Mouse (Mus musculus) limb, embryonic 10.5 days (tissue): ENCODE measurements around the gene Dpp4. TPM values are rescaled to one million over a fixed set of nuclear protein-coding genes. Genes with fewer than 3 reads are reported as not detected.

Experiments
- DNase-seq: peaks from one replicate; pipeline ENCODE4 v3.0.0-alpha.2; 2017; ENCODE audit warnings: low spot score
- H3K27ac ChIP-seq: fragments of 300-500 bp; sonication (generic); 2 replicates; pipeline ENCODE4 v1.5.1; 2016; ENCODE audit warnings: mild to moderate bottlenecking
- H3K27me3 ChIP-seq: fragments of 300-500 bp; sonication (generic); 2 replicates; pipeline ENCODE4 v1.6.1; 2016; ENCODE audit warnings: low read depth, mild to moderate bottlenecking; ENCODE audit not compliant: poor library complexity, severe bottlenecking
- H3K36me3 ChIP-seq: fragments of 300-500 bp; sonication (generic); 2 replicates; pipeline ENCODE4 v1.6.1; 2016; ENCODE audit warnings: mild to moderate bottlenecking, moderate library complexity
- H3K4me1 ChIP-seq: fragments of 300-500 bp; sonication (generic); 2 replicates; pipeline ENCODE4 v1.6.1; 2016
- H3K4me3 ChIP-seq: fragments of 300-500 bp; sonication (generic); 2 replicates; pipeline ENCODE4 v1.5.1; 2016; ENCODE audit warnings: mild to moderate bottlenecking, moderate library complexity
- H3K9me3 ChIP-seq: fragments of 300-500 bp; sonication (generic); replicated peaks from 2 replicates; pipeline ENCODE4 v1.6.1; 2016; ENCODE audit warnings: mild to moderate bottlenecking
- WGBS: fragments of 180-500 bp; shearing (Covaris S2); methylation state at CpG from one replicate; pipeline ENCODE4 v1.1.7; 2016; 5-methylcytosine and 5-hydroxymethylcytosine counted together
- polyA plus RNA-seq: library from polyadenylated mRNA; unstranded; fragments of >200 nt; fragmentation: Nextera tagmentation; extraction: Ambion mirVana; gene quantifications from 2 replicates; pipeline ENCODE4 v1.2.1, GENCODE M21; 2016

Dpp4 gene
- polyA plus RNA-seq, 1 experiment from 2014 or later, result 0.23 TPM

GRCm38 (mm10) chr2:62341061-62341733 is 70.8 kb downstream of the Dpp4 start:
- H3K27me3 ChIP-seq, result 0 out of 2 replicates have a peak, but pooled peaks cover 4% of the 10 kb centered on the region
- WGBS, result 77% methylated on average over 3 of the region's 3 CpGs
- DNase-seq, result no peak
- H3K4me1 ChIP-seq, result no peaks in the 10 kb centered on the region
- H3K9me3 ChIP-seq, result no peaks in the 10 kb centered on the region
- no peaks in the 10 kb centered on the region for H3K36me3 ChIP-seq
- no peak overlapping the region for H3K27ac ChIP-seq
- H3K4me3 ChIP-seq, result no peak overlapping the region

GRCm38 (mm10) chr2:62339222-62339944 is 72.6 kb downstream of the Dpp4 start:
- no peaks in the 10 kb centered on the region for H3K36me3 ChIP-seq
- no peak for DNase-seq
- no peak overlapping the region for H3K4me3 ChIP-seq
- no peaks in the 10 kb centered on the region for H3K4me1 ChIP-seq
- 0 out of 2 replicates have a peak, but pooled peaks cover 4% of the 10 kb centered on the region for H3K27me3 ChIP-seq
- 70% methylated on average over 4 of the region's 4 CpGs for WGBS
- H3K9me3 ChIP-seq, result no peaks in the 10 kb centered on the region
- H3K27ac ChIP-seq, result no peak overlapping the region

- WGBS, result 86% methylated on average over 7 of the region's 7 CpGs
- no peaks in the 10 kb centered on the region for H3K9me3 ChIP-seq
- H3K4me1 ChIP-seq, result no peaks in the 10 kb centered on the region
- H3K27ac ChIP-seq, result no peak overlapping the region
- H3K4me3 ChIP-seq, result no peak overlapping the region
- no peaks in the 10 kb centered on the region for H3K36me3 ChIP-seq
- 0 out of 2 replicates have a peak, but pooled peaks cover 4% of the 10 kb centered on the region for H3K27me3 ChIP-seq
- no peak for DNase-seq
Observed at GRCm38 (mm10) chr2:62337086-62337485, 74.9 kb downstream of the Dpp4 start.

DNA sequence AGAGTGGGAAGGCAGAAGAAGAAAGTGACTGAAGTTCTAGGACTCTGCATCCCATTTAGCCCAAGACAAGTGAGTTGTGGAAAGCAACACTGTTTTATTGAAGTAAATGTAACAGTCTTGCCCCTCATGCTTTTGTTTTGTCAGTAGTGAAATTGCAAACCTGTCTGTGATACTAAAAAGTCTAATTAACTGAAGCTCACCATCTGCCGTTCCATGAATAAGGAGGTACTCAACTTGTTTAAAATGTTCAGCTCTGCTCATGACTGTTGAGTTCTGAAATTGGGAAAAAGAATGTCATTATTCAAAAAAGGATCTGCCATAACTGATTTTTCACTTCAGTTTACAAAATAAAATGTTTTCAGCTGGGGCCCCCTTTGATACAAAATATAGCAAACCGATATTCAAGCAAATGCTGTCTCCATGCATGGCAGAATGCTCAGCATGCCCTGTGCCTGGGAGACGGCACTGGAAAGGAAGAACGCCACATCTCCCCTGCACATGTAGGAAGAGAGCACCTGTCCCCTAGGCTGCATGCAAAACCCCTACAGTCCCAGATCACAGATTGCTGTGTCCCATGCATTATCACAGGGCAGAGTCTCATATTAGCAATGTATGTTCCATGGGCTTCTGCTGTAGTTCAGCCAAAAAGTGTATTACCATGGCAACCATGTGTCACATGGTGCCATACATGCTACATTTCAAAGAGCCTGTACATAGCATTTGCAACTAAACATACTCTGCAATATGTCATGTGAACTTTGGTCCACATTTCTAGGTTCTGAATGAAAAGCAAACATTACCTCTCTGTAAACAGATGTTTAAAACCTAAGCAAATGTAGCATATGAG is 77.4 kb downstream of the Dpp4 start:
- no peak overlapping the region for H3K27ac ChIP-seq
- no peaks in the 10 kb centered on the region for H3K36me3 ChIP-seq
- no peak for DNase-seq
- H3K27me3 ChIP-seq, result no peaks in the 10 kb centered on the region
- H3K4me1 ChIP-seq, result no peaks in the 10 kb centered on the region
- H3K4me3 ChIP-seq, result no peak overlapping the region
- no peaks in the 10 kb centered on the region for H3K9me3 ChIP-seq
- 93% methylated on average over 4 of the region's 4 CpGs for WGBS

- Histone ChIP-seq H3K9me3 (no peaks in the 10 kb centered on the region), H3K27me3 (no peaks in the 10 kb centered on the region), H3K4me3 (no peak overlapping the region), H3K27ac (no peak overlapping the region), H3K36me3 (no peaks in the 10 kb centered on the region), H3K4me1 (no peaks in the 10 kb centered on the region)
- DNase-seq, result no peak
- 77% methylated on average over 8 of the region's 8 CpGs for WGBS
Observed at GRCm38 (mm10) chr2:62332465-62332864, 79.6 kb downstream of the Dpp4 start.

- no peak for DNase-seq
- H3K4me3 ChIP-seq, result no peak overlapping the region
- H3K27me3 ChIP-seq, result no peaks in the 10 kb centered on the region
- H3K9me3 ChIP-seq, result no peaks in the 10 kb centered on the region
- WGBS, result 74% methylated on average over 4 of the region's 4 CpGs
- H3K36me3 ChIP-seq, result no peaks in the 10 kb centered on the region
- H3K4me1 ChIP-seq, result no peaks in the 10 kb centered on the region
- no peak overlapping the region for H3K27ac ChIP-seq
Observed at GRCm38 (mm10) chr2:62331913-62332312, 80.1 kb downstream of the Dpp4 start.

- Histone ChIP-seq H3K27me3 (no peaks in the 10 kb centered on the region), H3K4me1 (no peaks in the 10 kb centered on the region), H3K4me3 (no peak overlapping the region), H3K9me3 (no peaks in the 10 kb centered on the region), H3K36me3 (no peaks in the 10 kb centered on the region), H3K27ac (no peak overlapping the region)
- 96% methylated on average over 2 of the region's 2 CpGs for WGBS
- DNase-seq, result no peak
Observed at GRCm38 (mm10) chr2:62325388-62325787, 86.6 kb downstream of the Dpp4 start.

DNA sequence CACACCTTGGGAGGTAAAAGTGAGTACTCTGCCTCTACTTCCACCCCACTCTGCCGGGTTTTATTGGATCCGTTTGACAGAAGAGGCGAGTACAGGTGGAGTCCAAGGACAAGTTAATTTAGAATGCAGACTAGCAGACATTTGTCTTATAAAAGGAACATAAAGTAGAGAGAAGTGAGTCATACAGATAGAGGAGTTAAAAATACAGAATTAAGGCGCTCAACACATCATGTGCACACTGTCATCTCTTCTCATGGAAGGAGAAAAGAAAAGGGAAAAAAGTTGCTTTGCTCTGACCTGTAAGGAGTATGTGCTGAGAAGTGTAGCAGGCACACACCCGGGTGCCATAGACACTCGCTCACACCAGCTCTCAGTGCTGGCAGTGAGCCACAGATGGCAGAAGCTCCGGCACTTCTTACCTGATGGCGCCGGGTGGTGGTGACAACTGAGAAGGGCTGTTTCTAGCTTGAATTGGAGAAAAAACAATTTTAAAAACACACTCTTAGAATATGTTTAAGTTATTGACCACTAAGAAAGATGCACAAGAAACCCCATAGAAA is 88.9 kb downstream of the Dpp4 start:
- WGBS, result 91% methylated on average over 9 of the region's 9 CpGs
- Histone ChIP-seq H3K4me1 (no peaks in the 10 kb centered on the region), H3K4me3 (no peak overlapping the region), H3K27me3 (no peaks in the 10 kb centered on the region), H3K36me3 (no peaks in the 10 kb centered on the region), H3K9me3 (no peaks in the 10 kb centered on the region), H3K27ac (no peak overlapping the region)
- DNase-seq, result no peak

DNA sequence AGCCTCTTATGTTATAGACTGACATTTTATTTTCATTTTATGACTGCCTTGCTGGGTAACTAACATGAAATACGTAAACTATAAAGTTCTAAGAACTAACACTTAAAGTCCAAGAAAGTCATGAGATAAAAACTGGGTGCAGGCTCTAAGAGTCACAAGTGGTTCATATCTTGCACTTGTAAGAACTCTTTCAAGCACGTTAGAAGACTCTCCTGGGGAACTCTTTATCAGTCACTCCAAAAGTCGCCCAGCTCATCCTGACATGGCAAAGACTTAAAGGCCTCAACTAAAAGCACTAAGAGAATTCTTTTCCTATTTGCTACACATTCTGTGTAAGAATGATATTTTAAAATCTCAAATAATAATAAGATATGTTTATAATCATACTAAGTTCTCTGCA is 92.5 kb downstream of the Dpp4 start:
- H3K27me3 ChIP-seq, result no peaks in the 10 kb centered on the region
- 81% methylated on average over 3 of the region's 3 CpGs for WGBS
- no peak overlapping the region for H3K27ac ChIP-seq
- no peaks in the 10 kb centered on the region for H3K9me3 ChIP-seq
- DNase-seq, result no peak
- no peaks in the 10 kb centered on the region for H3K36me3 ChIP-seq
- H3K4me1 ChIP-seq, result no peaks in the 10 kb centered on the region
- H3K4me3 ChIP-seq, result no peak overlapping the region

- Histone ChIP-seq H3K9me3 (no peaks in the 10 kb centered on the region), H3K36me3 (no peaks in the 10 kb centered on the region), H3K4me3 (no peak overlapping the region), H3K27me3 (no peaks in the 10 kb centered on the region), H3K4me1 (peaks cover 5% of the 10 kb centered on the region; the same call in 1 of the 2 replicates), H3K27ac (no peak overlapping the region)
- 77% methylated on average over 2 of the region's 2 CpGs for WGBS
- DNase-seq, result no peak
Observed at GRCm38 (mm10) chr2:62316930-62317329, 95.1 kb downstream of the Dpp4 start.

GRCm38 (mm10) chr2:62307477-62307876 is 104.6 kb downstream of the Dpp4 start:
- Histone ChIP-seq H3K4me3 (no peak overlapping the region), H3K27me3 (no peaks in the 10 kb centered on the region), H3K9me3 (no peaks in the 10 kb centered on the region), H3K27ac (no peak overlapping the region), H3K4me1 (no peaks in the 10 kb centered on the region), H3K36me3 (no peaks in the 10 kb centered on the region)
- no peak for DNase-seq
- WGBS, result 91% methylated on average over 2 of the region's 2 CpGs

- no peaks in the 10 kb centered on the region for H3K4me1 ChIP-seq
- WGBS, result 89% methylated on average over 5 of the region's 5 CpGs
- no peak overlapping the region for H3K4me3 ChIP-seq
- no peaks in the 10 kb centered on the region for H3K27me3 ChIP-seq
- H3K27ac ChIP-seq, result no peak overlapping the region
- no peak for DNase-seq
- H3K9me3 ChIP-seq, result no peaks in the 10 kb centered on the region
- no peaks in the 10 kb centered on the region for H3K36me3 ChIP-seq
Observed at GRCm38 (mm10) chr2:62306978-62307377, 105.1 kb downstream of the Dpp4 start.
